Mouse (Mus musculus) myocyte (in vitro differentiated cells): ENCODE results near the gene Endou. TPM values are rescaled to one million over a fixed set of nuclear protein-coding genes. Genes with fewer than 3 reads are reported as not detected.

Source experiments
- H3K27me3 ChIP-seq: one replicate; pipeline ENCODE4 v1.6.1; 2011; ENCODE audit not compliant: control insufficient read depth, insufficient read depth, insufficient read length
- H3K36me3 ChIP-seq: one replicate; pipeline ENCODE4 v1.6.1; 2011; ENCODE audit not compliant: control insufficient read depth, insufficient read depth
- H3K4me2 ChIP-seq: one replicate; pipeline ENCODE4 v1.6.1; 2011; ENCODE audit warnings: low read depth, control low read depth
- H3K4me3 ChIP-seq: one replicate; pipeline ENCODE4 v1.5.1; 2011; ENCODE audit warnings: mild to moderate bottlenecking, control low read depth, moderate library complexity
- H3K79me2 ChIP-seq: one replicate; pipeline ENCODE4 v1.6.1; 2011; ENCODE audit not compliant: control insufficient read depth, insufficient read depth
- H3ac ChIP-seq: one replicate; pipeline ENCODE4 v1.6.1; 2011; ENCODE audit not compliant: control insufficient read depth, insufficient read length
- CEBPB ChIP-seq: IDR thresholded peaks from 2 replicates; pipeline ENCODE4 v1.6.1; 2011; ENCODE audit warnings: mild to moderate bottlenecking, moderate library complexity; ENCODE audit not compliant: poor library complexity, insufficient read depth, severe bottlenecking
- E2F4 ChIP-seq: IDR thresholded peaks from one replicate; pipeline ENCODE4 v1.6.1; 2011; ENCODE audit warnings: mild to moderate bottlenecking, control low read depth, moderate library complexity; ENCODE audit not compliant: insufficient read depth
- MAX ChIP-seq: IDR thresholded peaks from one replicate; pipeline ENCODE4 v1.6.1; 2011; ENCODE audit warnings: low read depth, mild to moderate bottlenecking, control low read depth
- MYOD1 ChIP-seq, 3 experiments: IDR thresholded peaks; one replicate each; pipeline ENCODE4 v1.6.1; 2011; ENCODE audit warnings: control low read depth in 2 of 3, low read depth in 2 of 3, mild to moderate bottlenecking in 2 of 3, moderate library complexity in 1 of 3; ENCODE audit not compliant: insufficient read length in 2 of 3, control insufficient read depth in 1 of 3
- MYOG ChIP-seq, 3 experiments: IDR thresholded peaks; one replicate each; pipeline ENCODE4 v1.6.1; 2011; ENCODE audit warnings: control low read depth in 2 of 3, low read depth in 2 of 3, mild to moderate bottlenecking in 2 of 3; ENCODE audit not compliant: insufficient read length in 2 of 3, control insufficient read depth in 1 of 3, insufficient read depth in 1 of 3
- POLR2A ChIP-seq: IDR thresholded peaks from one replicate; pipeline ENCODE4 v1.6.1; 2011; ENCODE audit warnings: low read depth, mild to moderate bottlenecking, control low read depth, moderate library complexity; ENCODE audit not compliant: insufficient read length
- POLR2AphosphoS2 ChIP-seq: IDR thresholded peaks from one replicate; pipeline ENCODE4 v1.6.1; 2011; ENCODE audit warnings: low read depth, control low read depth; ENCODE audit not compliant: insufficient read length
- REST ChIP-seq: IDR thresholded peaks from one replicate; pipeline ENCODE4 v1.6.1; 2011; ENCODE audit warnings: mild to moderate bottlenecking, control low read depth, moderate library complexity; ENCODE audit not compliant: insufficient read depth, insufficient read length
- SRF ChIP-seq: IDR thresholded peaks from one replicate; pipeline ENCODE4 v1.6.1; 2011; ENCODE audit warnings: low read depth; ENCODE audit not compliant: control insufficient read depth, insufficient read length
- TCF12 ChIP-seq: IDR thresholded peaks from one replicate; pipeline ENCODE4 v1.6.1; 2011; ENCODE audit warnings: mild to moderate bottlenecking, control low read depth; ENCODE audit not compliant: poor library complexity, insufficient read depth, severe bottlenecking
- TCF3 ChIP-seq: IDR thresholded peaks from one replicate; pipeline ENCODE4 v1.6.1; 2011; ENCODE audit warnings: low read depth, control low read depth; ENCODE audit not compliant: insufficient read length
- USF1 ChIP-seq: IDR thresholded peaks from one replicate; pipeline ENCODE4 v1.6.1; 2011; ENCODE audit warnings: low read depth, mild to moderate bottlenecking, control low read depth, moderate library complexity
- polyA plus RNA-seq: library from polyadenylated mRNA; unstranded; fragments of >200 nt; fragmentation: generic; extraction: Trizol; gene quantifications from one replicate; pipeline ENCODE4 v1.2.1, GENCODE M21; 2012; ENCODE audit warnings: missing spikeins

Endou gene
- polyA plus RNA-seq, 1 experiment, result 0.01 TPM

GRCm38 (mm10) chr15:97747486-97747885, 16.3 kb upstream of the Endou start:
- no peak overlapping the region for H3K4me3 ChIP-seq
- TF ChIP-seq MYOD1 (IDR thresholded peaks at IDR 0.05; ENCODE audit: control insufficient read depth in 1 of 3, insufficient read length in 2 of 3, low read depth in 2 of 3) (no peak), CEBPB (no peak), POLR2A (no peak), E2F4 (no peak), SRF (no peak), USF1 (no peak), REST (no peak)
- H3K79me2 ChIP-seq, result no peaks in the 10 kb centered on the region
- peaks cover 37% of the 10 kb centered on the region for H3K27me3 ChIP-seq
- no peaks in the 10 kb centered on the region for H3K36me3 ChIP-seq
- no peak overlapping the region for H3K4me2 ChIP-seq
- H3ac ChIP-seq, result no peak overlapping the region

- TF ChIP-seq POLR2AphosphoS2 (no peak), TCF12 (no peak), TCF3 (no peak), POLR2A (no peak), REST (no peak), MAX (no peak), MYOG (IDR thresholded peaks at IDR 0.05; ENCODE audit: control insufficient read depth in 1 of 3, insufficient read depth in 1 of 3, insufficient read length in 2 of 3, low read depth in 2 of 3) (no peak), SRF (no peak), MYOD1 (IDR thresholded peaks at IDR 0.05; ENCODE audit: control insufficient read depth in 1 of 3, insufficient read length in 2 of 3, low read depth in 2 of 3) (no peak), E2F4 (no peak)
- Histone ChIP-seq H3K4me3 (no peak overlapping the region), H3K36me3 (no peaks in the 10 kb centered on the region), H3ac (no peak overlapping the region), H3K27me3 (peaks cover 37% of the 10 kb centered on the region), H3K4me2 (no peak overlapping the region), H3K79me2 (no peaks in the 10 kb centered on the region)
Measured at GRCm38 (mm10) chr15:97746748-97747147, 15.6 kb upstream of the Endou start.

DNA sequence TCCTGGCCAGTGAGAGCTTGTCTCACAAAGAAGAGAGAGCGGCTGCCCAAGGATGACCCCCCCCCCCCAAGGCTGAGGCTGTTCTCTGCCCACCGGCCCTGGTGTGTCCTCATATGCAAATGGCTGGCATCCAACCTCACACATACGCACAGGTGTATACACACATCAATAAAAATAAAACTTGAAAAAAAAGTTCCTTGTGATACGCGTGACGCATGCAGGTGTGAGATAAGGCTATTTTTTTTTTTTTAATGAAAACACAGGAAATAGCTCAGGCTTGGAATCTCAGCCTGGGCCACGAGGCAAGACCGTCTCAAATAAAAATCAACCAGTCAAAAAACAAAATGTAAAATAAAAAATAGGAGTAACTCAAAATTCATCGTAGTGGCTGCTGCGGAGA, 15.1 kb upstream of the Endou start:
- H3K27me3 ChIP-seq, result peaks cover 41% of the 10 kb centered on the region
- H3K4me2 ChIP-seq, result no peak overlapping the region
- H3K79me2 ChIP-seq, result no peaks in the 10 kb centered on the region
- no peak overlapping the region for H3ac ChIP-seq
- H3K36me3 ChIP-seq, result no peaks in the 10 kb centered on the region
- H3K4me3 ChIP-seq, result no peak overlapping the region
- TF ChIP-seq MYOG (IDR thresholded peaks at IDR 0.05; ENCODE audit: control insufficient read depth in 1 of 3, insufficient read depth in 1 of 3, insufficient read length in 2 of 3, low read depth in 2 of 3) (no peak), SRF (no peak), TCF12 (no peak), E2F4 (no peak), TCF3 (no peak), USF1 (no peak)

DNA sequence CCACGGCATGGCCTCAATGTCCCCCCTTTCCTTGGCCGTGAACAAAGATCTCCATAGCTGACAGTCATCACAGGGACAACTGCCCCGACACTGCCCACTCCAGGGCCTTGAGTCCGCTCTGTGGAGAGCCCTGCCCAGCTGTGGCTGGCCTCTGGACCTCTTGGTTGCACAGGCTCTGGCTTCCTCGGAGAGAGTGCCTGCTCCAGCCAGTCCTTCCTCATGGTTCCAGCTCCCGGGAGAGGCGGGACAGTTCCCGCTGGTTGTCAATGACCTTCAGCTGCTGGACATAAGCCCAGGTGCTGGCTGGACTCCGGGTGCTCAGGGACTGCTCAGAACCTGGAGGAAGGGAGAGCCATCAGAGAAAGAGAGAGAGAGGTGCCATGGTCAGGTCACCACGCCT, 14.2 kb upstream of the Endou start:
- Histone ChIP-seq H3K27me3 (peaks cover 45% of the 10 kb centered on the region), H3K36me3 (no peaks in the 10 kb centered on the region), H3K79me2 (no peaks in the 10 kb centered on the region), H3K4me2 (no peak overlapping the region), H3ac (no peak overlapping the region), H3K4me3 (no peak overlapping the region)
- no peak for TF ChIP-seq SRF
- TF ChIP-seq TCF3, result no peak
- TF ChIP-seq E2F4, result no peak
- no peak for TF ChIP-seq REST
- TF ChIP-seq MYOG (IDR thresholded peaks at IDR 0.05; ENCODE audit: control insufficient read depth in 1 of 3, insufficient read depth in 1 of 3, insufficient read length in 2 of 3, low read depth in 2 of 3), result no peak
- no peak for TF ChIP-seq POLR2A
- TF ChIP-seq MAX, result no peak
- TF ChIP-seq MYOD1 (IDR thresholded peaks at IDR 0.05; ENCODE audit: control insufficient read depth in 1 of 3, insufficient read length in 2 of 3, low read depth in 2 of 3), result no peak
- no peak for TF ChIP-seq USF1

- H3K36me3 ChIP-seq, result no peaks in the 10 kb centered on the region
- H3ac ChIP-seq, result no peak overlapping the region
- TF ChIP-seq CEBPB, result no peak
- no peak for TF ChIP-seq REST
- TF ChIP-seq MYOD1 (IDR thresholded peaks at IDR 0.05; ENCODE audit: control insufficient read depth in 1 of 3, insufficient read length in 2 of 3, low read depth in 2 of 3), result no peak
- TF ChIP-seq SRF, result no peak
- TF ChIP-seq TCF12, result no peak
- TF ChIP-seq E2F4, result no peak
- no peak for TF ChIP-seq MAX
- TF ChIP-seq POLR2A, result no peak
- TF ChIP-seq TCF3, result no peak
- TF ChIP-seq MYOG (IDR thresholded peaks at IDR 0.05; ENCODE audit: control insufficient read depth in 1 of 3, insufficient read depth in 1 of 3, insufficient read length in 2 of 3, low read depth in 2 of 3), result no peak
- no peak for TF ChIP-seq POLR2AphosphoS2
- no peak for TF ChIP-seq USF1
- H3K4me2 ChIP-seq, result no peak overlapping the region
- H3K27me3 ChIP-seq, result peaks cover 45% of the 10 kb centered on the region
- no peaks in the 10 kb centered on the region for H3K79me2 ChIP-seq
- no peak overlapping the region for H3K4me3 ChIP-seq
Measured at GRCm38 (mm10) chr15:97744930-97745329, 13.8 kb upstream of the Endou start.
